Mouse (Mus musculus): ENCODE results near the gene Rpl23a. TPM values are rescaled to one million over a fixed set of nuclear protein-coding genes. Genes with fewer than 3 reads are reported as not detected.

Rpl23a gene
- polyA plus RNA-seq, 1 experiment from 2014 or later, result 1,650 TPM

DNA sequence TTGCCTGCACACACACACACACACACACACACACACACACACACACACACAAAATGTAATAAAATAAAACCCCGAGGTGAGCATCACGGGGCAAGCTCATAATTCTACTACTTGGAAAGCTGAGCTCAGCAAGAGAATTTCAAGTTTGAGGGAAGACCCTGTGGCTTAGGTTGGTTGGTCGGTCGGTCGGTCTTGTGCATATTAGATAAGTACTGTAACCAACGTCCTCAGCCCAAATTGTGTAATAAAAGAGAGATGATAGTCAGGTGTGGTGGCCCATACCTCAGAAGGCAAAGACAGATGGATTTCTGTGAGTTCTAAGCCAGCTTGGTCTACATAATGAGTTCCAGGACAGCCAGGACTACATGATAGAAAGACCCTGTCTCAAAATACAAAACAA, 49.5 kb downstream of the Rpl23a start:
- WGBS, result 81% methylated on average over 6 of the region's 6 CpGs
- Histone ChIP-seq H3K4me1 (ENCODE audit: control insufficient read depth, insufficient read depth, low read length) (no peaks in the 10 kb centered on the region), H3K27me3 (ENCODE audit: control insufficient read depth, insufficient read depth, low read length) (no peaks in the 10 kb centered on the region), H3K27ac (ENCODE audit: low read depth, low read length) (no peak overlapping the region), H3K4me3 (ENCODE audit: low read length) (no peak overlapping the region), H3K9me3 (ENCODE audit: control insufficient read depth, low read length) (no peaks in the 10 kb centered on the region), H3K4me2 (replicated peaks; ENCODE audit: low read depth, low read length) (no peak overlapping the region), H3K9ac (ENCODE audit: low read depth, low read length) (no peak overlapping the region), H3K36me3 (ENCODE audit: control insufficient read depth, insufficient read depth, low read length) (no peaks in the 10 kb centered on the region)
- ATAC-seq (ENCODE audit: low FRiP score, low TSS enrichment), result no peak

Small RNA genes within 50 kb of the gene (microRNA-seq; reads per million reads assigned to microRNA genes)
- gene Mir7653, result 0.84 reads per million

Other genes starting within 250 kb of the Rpl23a start
- gene Phf12, start 200.8 kb downstream of the Rpl23a start, polyA plus RNA-seq (2014; fragmentation: Nextera tagmentation; extraction: Ambion mirVana), result 16.1 and 22.6 TPM in 2 replicates
- gene Dhrs13, start 151.3 kb downstream of the Rpl23a start, polyA plus RNA-seq (2014; fragmentation: Nextera tagmentation; extraction: Ambion mirVana), result 20.3 and 20.4 TPM in 2 replicates
- gene Flot2, start 145.7 kb downstream of the Rpl23a start, polyA plus RNA-seq (2014; fragmentation: Nextera tagmentation; extraction: Ambion mirVana), result 25.6 and 45.7 TPM in 2 replicates
- 35.2 and 40.1 TPM in 2 replicates for gene Eral1, start 103.2 kb downstream of the Rpl23a start, polyA plus RNA-seq (2014; fragmentation: Nextera tagmentation; extraction: Ambion mirVana)
- 15.3 and 16.9 TPM in 2 replicates for gene Fam222b, start 88.9 kb downstream of the Rpl23a start, polyA plus RNA-seq (2014; fragmentation: Nextera tagmentation; extraction: Ambion mirVana)
- gene Traf4, start 18.0 kb downstream of the Rpl23a start, polyA plus RNA-seq (2014; fragmentation: Nextera tagmentation; extraction: Ambion mirVana), result 68.2 and 111 TPM in 2 replicates
- gene Nek8, start 6.9 kb downstream of the Rpl23a start, polyA plus RNA-seq (2014; fragmentation: Nextera tagmentation; extraction: Ambion mirVana), result 15.8 and 20.6 TPM in 2 replicates
- gene Tlcd1, start 6.9 kb downstream of the Rpl23a start, polyA plus RNA-seq (2014; fragmentation: Nextera tagmentation; extraction: Ambion mirVana), result 23.1 and 28.1 TPM in 2 replicates
- 128 and 156 TPM in 2 replicates for gene Rab34, start 4.8 kb upstream of the Rpl23a start, polyA plus RNA-seq (2014; fragmentation: Nextera tagmentation; extraction: Ambion mirVana)
- gene Proca1, start 9.8 kb upstream of the Rpl23a start, polyA plus RNA-seq (2014; fragmentation: Nextera tagmentation; extraction: Ambion mirVana), result 3.4 and 4.1 TPM in 2 replicates
- gene Sdf2, start 62.2 kb upstream of the Rpl23a start, polyA plus RNA-seq (2014; fragmentation: Nextera tagmentation; extraction: Ambion mirVana), result 81.3 and 95.2 TPM in 2 replicates
- gene Supt6, start 62.4 kb upstream of the Rpl23a start, polyA plus RNA-seq (2014; fragmentation: Nextera tagmentation; extraction: Ambion mirVana), result 13.5 and 26.0 TPM in 2 replicates
- 75.1 and 109 TPM in 2 replicates for gene 2610507B11Rik, start 78.2 kb upstream of the Rpl23a start, polyA plus RNA-seq (2014; fragmentation: Nextera tagmentation; extraction: Ambion mirVana)
- 0.10 and 0.47 TPM in 2 replicates for gene BC030499, start 107.3 kb upstream of the Rpl23a start, polyA plus RNA-seq (2014; fragmentation: Nextera tagmentation; extraction: Ambion mirVana)
- 35.7 and 50.9 TPM in 2 replicates for gene Spag5, start 117.9 kb upstream of the Rpl23a start, polyA plus RNA-seq (2014; fragmentation: Nextera tagmentation; extraction: Ambion mirVana)
- gene Aldoc, start 139.4 kb upstream of the Rpl23a start, polyA plus RNA-seq (2014; fragmentation: Nextera tagmentation; extraction: Ambion mirVana), result 2.3 and 4.3 TPM in 2 replicates
- gene Pigs, start 144.8 kb upstream of the Rpl23a start, polyA plus RNA-seq (2014; fragmentation: Nextera tagmentation; extraction: Ambion mirVana), result 48.9 and 76.0 TPM in 2 replicates
- 49.6 and 57.1 TPM in 2 replicates for gene Unc119, start 159.9 kb upstream of the Rpl23a start, polyA plus RNA-seq (2014; fragmentation: Nextera tagmentation; extraction: Ambion mirVana)
- gene Foxn1, start 203.0 kb upstream of the Rpl23a start, polyA plus RNA-seq (2014; fragmentation: Nextera tagmentation; extraction: Ambion mirVana), result 0.11 TPM in 1 of 2 replicates, not detected in the other
- 0.07 and 0.45 TPM in 2 replicates for gene Slc13a2, start 238.6 kb upstream of the Rpl23a start, polyA plus RNA-seq (2014; fragmentation: Nextera tagmentation; extraction: Ambion mirVana)

All from kidney, embryonic 14.5 days (tissue).